Mouse (Mus musculus) urinary bladder, adult 2 months (tissue): ENCODE measurements around the gene Tarbp2. TPM values are rescaled to one million over a fixed set of nuclear protein-coding genes. Genes with fewer than 3 reads are reported as not detected.

ENCODE experiments used
- polyA plus RNA-seq: library from polyadenylated mRNA; depleted of rRNA; stranded (reverse); fragments of >200 nt; gene quantifications from 2 replicates; pipeline ENCODE4 v1.2.3, GENCODE M21; 2012; rRNA removed

Tarbp2 gene
- polyA plus RNA-seq, 1 experiment: 72.5 TPM

Other genes starting within 250 kb of the Tarbp2 start
- 0.56 and 0.59 TPM in 2 replicates for gene Gm9918, start 247.6 kb upstream of the Tarbp2 start, polyA plus RNA-seq
- 62.6 and 64.4 TPM in 2 replicates for gene Mfsd5, start 238.7 kb upstream of the Tarbp2 start, polyA plus RNA-seq
- 1.7 and 1.9 TPM in 2 replicates for gene Espl1, start 221.9 kb upstream of the Tarbp2 start, polyA plus RNA-seq
- gene Pfdn5, start 192.1 kb upstream of the Tarbp2 start, polyA plus RNA-seq: 396 and 519 TPM in 2 replicates
- 54.1 and 59.1 TPM in 2 replicates for gene Myg1, start 186.5 kb upstream of the Tarbp2 start, polyA plus RNA-seq
- gene Aaas, start 167.4 kb upstream of the Tarbp2 start, polyA plus RNA-seq: 19.1 and 21.4 TPM in 2 replicates
- 0.15 and 0.21 TPM in 2 replicates for gene Sp7, start 151.0 kb upstream of the Tarbp2 start, polyA plus RNA-seq
- 19.1 and 24.2 TPM in 2 replicates for gene Sp1, start 112.0 kb upstream of the Tarbp2 start, polyA plus RNA-seq
- 0.53 and 0.62 TPM in 2 replicates for gene Amhr2, start 72.8 kb upstream of the Tarbp2 start, polyA plus RNA-seq
- 145 and 166 TPM in 2 replicates for gene Prr13, start 59.2 kb upstream of the Tarbp2 start, polyA plus RNA-seq
- gene Pcbp2, start 47.7 kb upstream of the Tarbp2 start, polyA plus RNA-seq: 328 and 432 TPM in 2 replicates
- not detected in 2 replicates for gene Gm10337, start 14.5 kb upstream of the Tarbp2 start, polyA plus RNA-seq
- gene Map3k12, start 1.1 kb upstream of the Tarbp2 start, polyA plus RNA-seq: 13.1 and 13.7 TPM in 2 replicates
- gene Npff, start 6.8 kb downstream of the Tarbp2 start, polyA plus RNA-seq: 8.1 and 8.2 TPM in 2 replicates
- gene Gm28047, start 106.9 kb downstream of the Tarbp2 start, polyA plus RNA-seq: 0.10 and 0.17 TPM in 2 replicates
- 71.2 and 80.6 TPM in 2 replicates for gene Atf7, start 107.3 kb downstream of the Tarbp2 start, polyA plus RNA-seq
- 363 and 422 TPM in 2 replicates for gene Atp5g2, start 154.2 kb downstream of the Tarbp2 start, polyA plus RNA-seq
- 52.1 and 79.6 TPM in 2 replicates for gene Calcoco1, start 204.0 kb downstream of the Tarbp2 start, polyA plus RNA-seq